Mouse (Mus musculus): ENCODE results near the gene Vps4a.

Gene Vps4a

GRCm38 (mm10) chr8:107048061-107048941 lies 17.3 kb downstream of the Vps4a start, which contains the start of gene Pdf:
Pdf (minus strand) TSS chr8:107048614.
- in situ Hi-C loops (cut with MboI; ENCODE audit: low sequenced_read_pairs) = no loop called here

DNA sequence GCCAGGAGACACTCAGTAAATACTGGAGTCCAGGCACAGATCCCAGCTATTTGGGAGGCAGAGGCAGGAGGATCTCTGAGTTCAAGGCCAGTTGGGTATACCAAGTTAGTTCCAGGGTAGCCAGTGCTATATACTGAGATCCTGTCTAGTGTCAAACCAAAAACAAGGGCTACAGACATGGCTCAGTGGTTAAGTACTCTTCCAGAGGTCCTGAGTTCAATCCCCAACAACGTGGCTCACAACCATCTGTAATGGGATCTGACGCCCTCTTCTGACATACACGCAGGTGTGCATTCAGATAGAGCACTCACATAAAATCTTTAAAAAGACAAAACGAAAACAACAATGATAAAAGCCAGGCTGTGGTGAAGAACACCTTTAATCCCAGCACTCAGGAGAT lies 18.5 kb downstream of the Vps4a start:
- in situ Hi-C loops (cut with MboI; ENCODE audit: low sequenced_read_pairs) = no loop called here

DNA sequence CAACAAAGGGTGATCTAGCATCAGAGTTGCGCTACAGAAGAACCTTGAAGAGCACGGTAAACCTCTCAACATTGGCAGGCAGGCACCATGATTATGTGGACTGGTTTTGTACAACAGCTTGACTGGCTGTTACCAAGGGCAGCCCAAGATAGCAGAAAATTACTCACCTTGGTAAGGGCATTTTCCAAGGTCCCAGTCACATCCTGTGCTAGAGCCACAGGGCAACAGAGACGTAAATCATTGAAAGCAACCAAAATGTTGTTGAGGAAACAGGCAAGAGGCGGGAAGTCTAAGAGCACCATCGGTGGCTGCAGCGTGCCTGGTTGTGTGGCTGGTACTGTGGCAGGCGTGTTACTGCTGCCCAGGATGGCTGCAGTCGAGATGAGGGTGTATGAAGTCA lies 21.0 kb downstream of the Vps4a start:
- in situ Hi-C loops (cut with MboI; ENCODE audit: low sequenced_read_pairs) = no loop called here

- in situ Hi-C loops (cut with MboI; ENCODE audit: low sequenced_read_pairs) = no loop called here
These were observed 25.3 kb downstream of the Vps4a start, which contains the start of the genes Cog8 and Nip7 for GRCm38 (mm10) chr8:107056076-107056972. Cog8 (minus strand) TSS chr8:107056689. Nip7 (plus strand) TSS chr8:107056877.

DNA sequence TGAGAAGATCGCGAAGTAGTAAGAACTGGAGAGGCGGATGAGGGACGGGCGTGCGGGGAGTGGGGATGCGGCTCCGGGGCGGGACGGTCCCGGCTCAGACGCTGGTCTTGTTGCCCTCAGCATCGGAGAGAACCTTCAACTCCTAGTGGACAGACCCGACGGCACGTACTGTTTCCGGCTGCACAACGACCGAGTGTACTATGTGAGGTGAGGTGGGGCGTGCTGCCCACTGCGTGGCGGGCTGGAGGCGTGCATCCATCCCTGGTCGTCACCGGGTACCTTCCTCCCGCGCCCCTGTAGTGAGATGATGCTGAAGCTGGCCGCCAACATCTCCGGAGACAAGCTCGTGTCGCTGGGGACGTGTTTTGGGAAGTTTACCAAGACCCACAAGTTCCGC lies 25.9 kb downstream of the Vps4a start:
- in situ Hi-C loops (cut with MboI; ENCODE audit: low sequenced_read_pairs) = no loop called here

DNA sequence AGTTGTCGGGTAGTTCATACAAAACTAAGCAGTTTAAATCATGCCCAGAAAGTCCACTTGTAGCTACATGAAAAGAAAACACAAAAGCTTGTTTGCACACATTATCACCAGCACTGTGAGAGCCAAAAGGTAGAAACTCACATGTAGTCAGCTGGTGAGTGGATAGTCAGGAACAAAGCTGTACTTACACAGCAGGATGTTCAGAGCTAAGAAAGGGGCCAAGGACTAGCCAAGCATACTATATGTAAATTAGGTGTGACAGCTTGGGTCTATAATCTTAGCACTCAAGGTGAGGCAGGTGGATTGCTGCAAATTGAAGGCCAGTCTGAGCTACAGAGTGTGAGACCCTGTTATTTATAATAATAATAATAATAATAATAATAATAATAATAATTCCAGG lies 31.6 kb downstream of the Vps4a start:
- in situ Hi-C loops (cut with MboI; ENCODE audit: low sequenced_read_pairs) = no loop called here

GRCm38 (mm10) chr8:107065511-107066496 lies 34.8 kb downstream of the Vps4a start, which contains the start of gene Tmed6:
Tmed6 (minus strand) TSS chr8:107065644.
- in situ Hi-C loops (cut with MboI; ENCODE audit: low sequenced_read_pairs) = no loop called here

DNA sequence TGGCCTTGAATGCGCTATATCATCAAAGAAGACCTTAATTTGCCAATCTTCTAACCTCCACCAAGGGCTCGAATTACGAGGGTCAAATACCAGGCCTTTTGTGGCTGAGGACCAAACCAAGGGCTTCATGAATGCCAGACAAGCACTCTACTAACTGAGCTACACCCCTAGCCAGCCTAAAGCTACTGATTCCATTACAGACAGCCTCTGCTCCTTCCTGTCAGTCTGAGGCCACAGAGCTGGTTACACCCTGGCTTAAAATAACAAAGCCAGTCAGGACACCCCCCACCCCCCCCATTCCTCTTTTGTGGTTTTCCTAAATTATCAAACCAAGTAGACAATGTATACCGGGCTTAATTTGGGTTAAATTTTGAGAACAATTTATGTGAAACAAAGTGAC lies 42.7 kb downstream of the Vps4a start:
- in situ Hi-C loops (cut with MboI; ENCODE audit: low sequenced_read_pairs) = no loop called here

- in situ Hi-C loops (cut with MboI; ENCODE audit: low sequenced_read_pairs) = no loop called here
These were observed 43.1 kb downstream of the Vps4a start for GRCm38 (mm10) chr8:107074128-107074527.

DNA sequence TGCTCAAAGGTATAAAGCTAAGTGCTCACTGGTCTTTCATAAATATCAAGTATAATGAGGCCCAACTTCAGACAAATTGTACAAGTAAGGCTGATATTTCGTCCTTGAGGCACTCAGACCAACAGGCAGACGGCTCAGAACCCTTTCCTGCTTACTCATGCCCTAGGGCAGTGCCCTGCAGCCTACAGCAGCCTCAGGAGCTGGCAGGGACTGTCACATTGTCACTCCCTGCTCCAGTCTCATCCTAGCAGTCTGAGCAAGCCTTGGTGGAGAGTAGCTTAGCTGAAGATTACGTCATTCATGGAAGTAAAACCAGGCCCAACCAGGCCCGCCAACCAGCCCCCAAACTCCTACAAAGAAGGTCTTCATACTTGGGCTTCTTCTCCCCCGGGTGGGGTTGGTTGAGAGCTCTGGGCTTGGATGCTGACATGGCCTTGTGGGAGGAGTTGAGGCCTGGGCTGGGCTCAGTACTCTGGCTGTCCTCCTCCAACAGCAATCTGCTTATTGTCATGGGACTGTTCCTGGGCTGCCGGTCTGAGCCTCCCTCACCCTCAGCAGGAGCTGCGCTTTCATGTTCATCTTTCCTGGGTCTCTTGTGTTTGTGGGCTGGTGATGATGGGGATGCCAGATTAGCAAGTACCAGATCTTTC lies 45.3 kb downstream of the Vps4a start:
- in situ Hi-C loops (cut with MboI; ENCODE audit: low sequenced_read_pairs) = no loop called here

- in situ Hi-C loops (cut with MboI; ENCODE audit: low sequenced_read_pairs) = no loop called here
These were observed 54.3 kb downstream of the Vps4a start for GRCm38 (mm10) chr8:107085358-107085757.

- in situ Hi-C loops (cut with MboI; ENCODE audit: low sequenced_read_pairs) = no loop called here
These were observed 55.0 kb downstream of the Vps4a start for GRCm38 (mm10) chr8:107086018-107086417.

GRCm38 (mm10) chr8:107088526-107089063 lies 57.6 kb downstream of the Vps4a start:
- in situ Hi-C loops (cut with MboI; ENCODE audit: low sequenced_read_pairs) = no loop called here

DNA sequence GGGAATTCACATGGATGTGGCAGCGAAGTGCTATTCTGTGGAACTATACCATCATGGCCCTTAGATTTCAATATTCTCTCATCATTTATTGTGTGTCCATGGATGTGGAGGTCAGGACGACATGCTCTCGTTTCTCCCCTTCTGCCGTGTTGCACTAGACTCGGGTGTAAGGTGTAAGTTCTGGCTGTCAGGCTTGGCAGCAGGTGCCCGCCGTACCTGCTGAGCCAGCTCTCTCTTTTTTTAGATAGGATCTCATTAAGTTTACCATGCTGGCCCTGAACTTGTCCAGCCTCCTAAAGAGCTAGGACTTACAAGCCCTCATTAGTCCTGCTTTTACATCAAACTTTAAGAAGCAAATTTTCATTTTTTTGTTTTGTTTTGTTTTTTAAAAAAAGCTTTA lies 59.5 kb downstream of the Vps4a start:
- in situ Hi-C loops (cut with MboI; ENCODE audit: low sequenced_read_pairs) = no loop called here

Measured in CH12F3 (cell line).